Mouse (Mus musculus): ENCODE results near the gene Mrpl51. TPM values are rescaled to one million over a fixed set of nuclear protein-coding genes. Genes with fewer than 3 reads are reported as not detected.

The Mrpl51 gene
- polyA plus RNA-seq, 2 experiments from 2014 or later = 85.7 to 89.0 TPM

DNA sequence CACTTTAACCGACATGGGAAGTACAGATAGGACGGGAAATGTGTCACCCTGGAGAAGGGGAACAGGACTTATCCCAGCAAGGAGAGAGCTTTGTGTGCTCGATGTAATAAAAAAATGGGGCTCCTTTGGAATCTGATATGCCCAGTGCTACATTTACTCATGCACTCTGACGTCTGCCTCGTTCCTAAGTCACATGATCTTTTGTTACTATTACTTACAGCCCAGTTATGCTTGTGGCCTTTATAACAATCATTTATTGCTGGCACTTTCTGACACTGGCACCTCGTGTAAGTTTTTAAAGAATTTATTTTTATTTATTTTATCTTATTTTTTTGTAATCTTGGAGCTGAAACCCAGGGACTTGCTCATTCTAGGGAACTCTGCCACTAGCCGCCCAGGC, 1.8 kb downstream of the Mrpl51 start:
- ATAC-seq = no peak

- no peak for ATAC-seq
These were observed 4.0 kb downstream of the Mrpl51 start for GRCm38 (mm10) chr6:125195541-125196075.

DNA sequence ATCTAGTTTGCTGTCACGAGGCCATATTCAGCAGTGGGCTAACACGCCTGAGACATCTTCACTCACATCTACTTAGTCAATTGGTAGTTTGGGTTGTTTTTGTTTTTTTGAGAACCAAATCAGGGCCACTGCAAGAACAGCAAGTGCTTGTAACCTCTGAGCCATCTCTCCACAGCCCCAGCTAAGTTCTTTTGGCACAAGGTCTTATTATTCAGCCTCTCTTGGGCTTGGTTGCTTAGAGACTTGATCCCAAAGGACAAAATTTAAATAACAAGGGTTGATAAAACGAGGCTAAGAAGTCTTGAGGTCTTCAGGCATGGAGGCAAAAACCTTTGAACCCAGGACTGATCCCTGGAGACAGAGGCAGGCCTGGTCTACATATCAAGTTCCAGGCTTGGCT, 4.7 kb downstream of the Mrpl51 start:
- no peak for ATAC-seq

DNA sequence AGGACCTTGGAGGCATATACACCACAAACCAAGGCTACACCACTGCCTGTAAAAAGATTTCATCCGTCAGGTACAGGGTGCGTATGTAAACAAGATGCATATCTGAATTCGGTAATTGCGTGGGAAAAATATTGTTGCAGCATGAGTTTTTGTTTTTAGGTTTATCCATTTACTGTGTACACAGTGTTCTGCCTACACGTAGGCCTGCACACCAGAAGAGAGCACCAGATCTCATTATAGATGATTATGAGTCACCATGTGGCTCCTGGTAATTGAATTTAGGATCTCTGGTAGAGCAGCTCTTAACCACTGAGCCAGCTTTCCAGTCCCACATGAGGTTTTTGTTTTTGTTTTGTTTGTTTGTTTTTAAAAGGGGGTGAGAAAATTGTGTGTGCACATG, 5.6 kb downstream of the Mrpl51 start:
- no peak for ATAC-seq

GRCm38 (mm10) chr6:125210436-125210835, 18.8 kb downstream of the Mrpl51 start:
- ATAC-seq = no peak

- ATAC-seq = no peak
These were observed 21.0 kb downstream of the Mrpl51 start for GRCm38 (mm10) chr6:125212621-125213020.

DNA sequence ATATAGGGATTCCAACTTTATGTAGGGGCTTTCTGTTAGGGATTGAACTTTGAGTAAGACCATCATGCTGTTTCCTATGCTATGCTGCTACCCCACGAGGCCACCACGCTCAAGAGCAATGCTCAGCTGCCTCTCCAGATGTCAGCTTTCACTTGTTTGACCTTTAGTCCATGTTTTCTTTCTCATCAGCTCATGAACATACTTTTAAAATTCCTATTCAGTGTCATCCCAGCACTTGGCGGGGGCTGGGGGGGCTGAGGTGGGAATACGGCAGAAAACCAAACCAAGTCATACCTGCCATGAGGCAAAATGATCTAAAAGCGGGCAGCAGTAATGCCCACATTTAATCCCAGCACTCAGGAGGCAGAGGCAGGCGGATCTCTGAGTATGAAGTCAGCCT, 21.5 kb downstream of the Mrpl51 start:
- no peak for ATAC-seq

DNA sequence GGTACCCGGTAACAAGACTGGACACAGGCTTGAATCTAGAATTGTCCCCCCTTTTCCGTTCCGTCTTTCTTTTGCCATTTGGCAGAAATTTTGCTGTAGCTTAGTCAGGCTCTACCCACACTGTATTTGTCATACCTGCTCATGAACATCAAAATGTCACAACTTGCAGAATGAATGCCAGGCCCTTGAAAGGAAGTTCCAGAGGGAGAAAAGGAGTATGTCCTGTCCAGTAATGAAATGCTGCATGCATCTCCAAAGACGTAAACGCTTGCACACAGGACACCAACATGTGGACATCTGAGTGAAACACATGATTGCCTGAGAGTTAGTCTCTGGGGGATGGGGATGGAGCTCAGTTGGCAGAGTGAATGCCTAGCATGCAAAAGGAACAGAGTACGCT, 22.1 kb downstream of the Mrpl51 start:
- no peak for ATAC-seq

DNA sequence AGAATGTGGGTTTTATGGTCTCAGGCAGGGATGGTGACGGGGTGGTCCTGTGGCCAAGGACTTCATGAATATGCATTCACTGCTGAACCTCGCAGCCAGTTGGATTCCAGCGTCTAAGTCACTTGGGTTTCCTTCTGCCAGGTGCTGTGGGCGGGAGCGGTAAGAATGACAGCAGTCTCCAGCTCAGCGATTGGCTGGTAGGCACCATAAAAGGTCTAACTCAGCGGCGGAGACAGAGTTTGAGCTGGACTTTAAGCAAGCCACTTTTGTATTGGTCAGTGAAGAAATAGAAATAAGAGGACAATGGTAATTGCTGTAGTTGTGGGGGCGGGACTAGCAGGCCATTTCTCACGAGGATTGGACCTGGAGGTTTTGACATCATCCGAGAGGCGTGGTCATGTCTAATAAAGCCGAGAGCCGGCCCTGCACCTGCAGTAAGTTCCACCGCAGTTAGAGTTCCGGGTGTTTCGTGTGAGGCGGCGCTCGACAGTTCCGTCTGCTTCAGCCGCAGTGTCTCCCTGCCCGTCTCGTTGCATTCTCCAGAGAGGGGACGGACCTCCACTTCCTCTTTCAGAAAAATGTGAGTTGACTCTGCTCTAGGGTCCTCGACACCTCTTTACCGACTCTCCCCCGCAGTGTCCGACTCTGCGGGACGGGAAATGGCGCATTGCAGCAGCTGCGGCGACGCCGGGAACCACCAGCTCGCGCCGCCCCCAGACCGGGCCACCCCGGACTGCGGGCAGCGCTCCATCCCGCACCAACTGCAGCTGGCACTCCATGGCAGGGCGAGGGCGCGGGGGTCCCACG, 23.8 kb downstream of the Mrpl51 start, which contains the start of gene Vamp1:
TSS of gene Vamp1 (plus strand) at position 404 of the 807 bp plus-strand sequence.
- ATAC-seq = peak; percentile 90

DNA sequence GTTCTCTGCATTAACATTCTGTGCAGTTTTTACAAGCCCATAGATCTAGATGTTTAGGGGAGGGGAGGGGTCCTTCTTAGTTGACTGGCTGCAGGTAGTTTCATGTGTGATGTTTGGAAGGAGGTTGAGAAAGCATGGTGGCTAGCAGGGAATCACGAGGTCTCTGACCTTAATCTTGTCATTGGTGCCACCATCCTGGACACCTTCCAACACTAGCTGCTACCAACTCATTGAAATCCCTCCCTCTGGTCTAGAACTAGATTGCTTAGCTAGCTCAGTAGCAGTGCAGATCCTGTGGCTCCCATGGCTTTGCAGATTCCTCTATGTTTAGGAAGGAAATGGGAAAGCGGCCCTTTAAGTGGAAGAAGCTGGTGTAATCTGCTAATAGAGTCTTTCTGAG, 25.3 kb downstream of the Mrpl51 start:
- ATAC-seq = no peak

DNA sequence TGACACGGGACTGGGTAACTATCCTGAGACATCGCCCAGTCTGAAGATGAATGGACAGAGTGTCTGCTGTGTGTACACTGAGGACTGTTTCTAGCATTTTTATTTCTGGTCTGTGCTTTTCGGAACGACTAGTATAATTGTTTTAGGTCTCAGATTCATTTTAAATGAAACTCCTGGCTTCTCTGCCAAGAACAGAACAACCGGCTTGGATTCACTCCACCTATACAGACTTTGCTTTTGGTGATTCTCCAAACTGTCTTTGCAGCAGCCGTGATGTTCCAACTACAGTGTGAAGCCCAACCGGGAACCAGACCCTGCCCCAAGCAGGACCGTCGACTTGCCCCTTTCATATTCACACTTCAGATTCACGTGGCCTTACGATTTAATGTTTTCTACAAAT, 26.3 kb downstream of the Mrpl51 start:
- no peak for ATAC-seq

DNA sequence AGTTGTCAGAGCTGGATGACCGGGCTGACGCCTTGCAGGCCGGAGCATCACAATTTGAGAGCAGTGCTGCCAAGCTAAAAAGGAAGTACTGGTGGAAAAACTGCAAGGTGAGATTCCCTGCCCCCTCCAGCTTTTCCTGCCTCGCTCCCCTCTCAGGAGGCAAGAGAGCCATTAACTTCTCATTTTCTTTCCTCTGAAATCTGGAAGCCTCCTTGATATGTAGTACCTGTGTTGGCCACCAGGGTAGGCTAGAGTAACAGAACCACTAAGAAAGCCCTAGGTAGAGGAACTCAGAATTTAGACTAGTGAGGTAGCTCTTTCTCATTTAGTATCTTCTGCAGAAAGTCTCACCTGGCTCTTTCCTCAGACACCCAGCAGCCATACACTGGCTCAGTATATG, 27.4 kb downstream of the Mrpl51 start:
- no peak for ATAC-seq

GRCm38 (mm10) chr6:125221115-125221745, 29.6 kb downstream of the Mrpl51 start:
- ATAC-seq = no peak

- ATAC-seq = peak; percentile 93
These were observed 30.5 kb downstream of the Mrpl51 start for GRCm38 (mm10) chr6:125222146-125222545.

- ATAC-seq = no peak
These were observed 31.0 kb downstream of the Mrpl51 start for GRCm38 (mm10) chr6:125222577-125222976.

GRCm38 (mm10) chr6:125225518-125226115, 34.0 kb downstream of the Mrpl51 start:
- ATAC-seq = no peak

DNA sequence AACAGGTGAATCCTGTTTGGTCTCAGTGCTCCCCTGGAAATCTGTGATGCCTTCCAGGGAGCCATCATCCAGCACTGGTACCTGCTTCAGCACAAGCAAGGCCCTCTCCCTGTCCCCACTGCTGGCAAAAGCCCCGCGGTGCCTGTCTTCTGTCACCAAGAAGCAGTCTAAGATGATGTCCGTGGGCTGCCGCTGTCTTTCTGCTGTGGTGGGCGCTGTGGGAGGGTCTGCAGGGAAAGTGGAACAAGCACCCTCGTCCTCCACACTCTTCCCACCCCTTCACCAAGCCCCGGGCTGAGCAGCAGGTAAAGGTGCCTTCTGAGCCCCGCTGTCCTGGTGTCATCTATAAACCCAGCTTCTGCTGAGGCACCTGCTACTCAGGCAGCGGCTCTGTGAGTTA, 39.0 kb downstream of the Mrpl51 start:
- no peak for ATAC-seq

DNA sequence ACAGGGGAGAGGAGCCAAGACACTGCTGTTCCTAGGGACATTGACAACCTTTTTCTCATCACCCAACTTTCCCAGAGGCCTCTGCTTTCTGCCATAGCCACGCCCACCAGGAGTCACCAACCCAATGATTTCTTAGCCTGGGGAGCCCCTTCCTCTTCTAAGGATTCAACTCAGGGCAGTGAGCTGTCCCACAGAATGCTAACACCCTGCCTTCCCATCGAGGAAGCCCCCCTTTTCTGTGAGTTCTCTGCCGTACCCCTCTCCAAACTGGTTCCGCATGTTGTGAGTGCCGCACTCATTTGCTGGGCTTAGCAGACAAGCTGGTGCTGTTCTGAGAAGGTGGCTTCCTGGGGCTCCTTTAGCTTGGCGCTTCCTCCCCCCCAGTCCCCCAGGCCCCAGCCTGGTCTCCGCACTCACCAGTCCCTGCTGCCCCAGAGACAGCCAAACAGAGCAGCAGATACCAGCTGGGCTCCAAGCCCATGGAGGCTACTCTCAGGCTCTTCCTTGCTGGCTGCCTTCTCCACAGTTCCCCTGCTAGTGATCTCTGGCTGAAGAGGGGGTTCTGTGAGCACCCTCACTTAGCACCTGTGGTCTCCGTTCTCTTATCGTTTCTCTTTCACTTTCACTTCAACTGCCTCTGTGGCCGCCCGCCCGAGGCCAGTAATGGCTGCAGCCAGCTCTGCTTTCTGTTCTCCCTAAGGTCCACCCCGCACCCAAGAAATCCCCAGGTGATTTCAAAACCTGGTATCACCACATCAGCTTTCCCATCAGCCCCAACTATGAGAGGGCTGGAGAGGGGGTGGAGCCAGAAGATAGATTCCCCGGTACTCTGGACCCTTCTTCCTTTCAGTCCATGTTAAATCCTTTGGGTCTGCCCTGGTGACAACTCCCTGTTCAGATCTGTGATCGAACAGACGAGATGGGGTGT, 39.8 kb downstream of the Mrpl51 start, which contains the start of gene Tapbpl:
TSS of gene Tapbpl (minus strand) at position 744 of the 928 bp plus-strand sequence.
- peak; percentile 79 for ATAC-seq

GRCm38 (mm10) chr6:125232045-125232437, 40.4 kb downstream of the Mrpl51 start:
- no peak for ATAC-seq

- ATAC-seq = no peak
These were observed 40.9 kb downstream of the Mrpl51 start for GRCm38 (mm10) chr6:125232516-125232915.

GRCm38 (mm10) chr6:125233816-125234519, 42.4 kb downstream of the Mrpl51 start:
- ATAC-seq = no peak

DNA sequence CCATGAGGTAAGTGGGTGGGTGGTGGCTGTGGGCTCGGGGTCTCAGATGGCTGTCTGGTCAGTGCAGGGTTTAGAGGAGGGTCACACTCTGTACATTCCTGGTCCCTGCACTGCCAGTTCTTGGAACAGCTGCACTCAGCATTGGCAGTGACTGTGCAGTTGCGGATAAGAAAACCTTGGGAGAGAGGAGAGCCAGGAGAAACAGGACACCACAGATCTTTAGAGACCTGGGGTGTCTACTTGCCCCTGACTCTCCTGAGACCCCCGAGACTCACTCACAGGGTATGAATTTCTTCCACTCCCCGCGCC, 42.9 kb downstream of the Mrpl51 start:
- ATAC-seq = no peak

Measured in activated CD4-positive, CD25-positive, alpha-beta regulatory T cell, adult 4 months (primary cell).